Mouse (Mus musculus) megakaryocyte, embryonic 14.5 days (primary cell): ENCODE measurements around the gene Rnf145.

Experiments
- FLI1 ChIP-seq: IDR thresholded peaks from 2 replicates; pipeline ENCODE4 v1.6.1; 2012; ENCODE audit warnings: low read length, inconsistent platforms, mixed read lengths
- GATA1 ChIP-seq: IDR thresholded peaks from 3 replicates; pipeline ENCODE4 v1.6.1; 2012; ENCODE audit warnings: mixed read lengths, low read length, inconsistent platforms, borderline replicate concordance

GRCm38 (mm10) chr11:44470432-44471336, 48.1 kb upstream of the Rnf145 start, which contains the start of gene Ublcp1:
- TF ChIP-seq FLI1 (peak; percentile 96), GATA1 (no peak)
